Mouse (Mus musculus): ENCODE results near the gene Brd9. TPM values are rescaled to one million over a fixed set of nuclear protein-coding genes. Genes with fewer than 3 reads are reported as not detected.
"Not testable (repeated sequence)": the region's sequence is repeated elsewhere in the genome, so short reads cannot be mapped to it uniquely, and the experiment has no call there.

Brd9 gene
- polyA plus RNA-seq, 1 experiment: 40.7 TPM

GRCm38 (mm10) chr13:73976935-73977334 is 39.3 kb downstream of the Brd9 start:
- TF ChIP-seq POLR2A (IDR thresholded peaks at IDR 0.05; ENCODE audit: borderline replicate concordance, low read depth, low read length) (no peak), CTCF (IDR thresholded peaks at IDR 0.05; ENCODE audit: low read depth, low read length) (no peak)
- Histone ChIP-seq H3K27ac (ENCODE audit: insufficient read depth, low read depth, low read length) (no peak overlapping the region), H3K4me1 (ENCODE audit: control insufficient read depth, insufficient read depth, low read length) (no peaks in the 10 kb centered on the region), H3K4me3 (ENCODE audit: insufficient read depth, low read length) (no peak overlapping the region)

DNA sequence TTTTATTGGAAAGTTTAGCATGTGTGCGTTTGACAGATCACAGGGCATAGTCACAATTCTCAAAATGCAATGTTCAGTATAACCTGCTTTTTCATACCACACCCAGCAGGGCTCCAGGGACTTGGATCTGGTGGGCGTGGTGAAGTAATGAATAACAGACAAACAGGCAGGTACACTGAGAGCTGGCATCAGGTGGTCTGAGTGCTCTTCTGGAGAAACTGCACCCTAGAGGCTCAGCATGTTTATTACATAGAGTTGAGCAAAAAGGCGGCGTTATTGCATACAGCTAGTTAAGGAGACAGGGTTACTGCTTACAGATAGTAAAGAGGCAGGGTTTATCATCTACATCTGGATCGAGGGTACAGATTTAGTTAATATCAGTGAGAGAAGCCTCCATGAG is 52.7 kb downstream of the Brd9 start:
- TF ChIP-seq CTCF (IDR thresholded peaks at IDR 0.05; ENCODE audit: low read depth, low read length) (no peak), POLR2A (IDR thresholded peaks at IDR 0.05; ENCODE audit: borderline replicate concordance, low read depth, low read length) (no peak)
- Histone ChIP-seq H3K27ac (ENCODE audit: insufficient read depth, low read depth, low read length) (no peak overlapping the region), H3K4me1 (ENCODE audit: control insufficient read depth, insufficient read depth, low read length) (no peaks in the 10 kb centered on the region), H3K4me3 (ENCODE audit: insufficient read depth, low read length) (no peak overlapping the region)

- H3K27ac ChIP-seq (ENCODE audit: insufficient read depth, low read depth, low read length): no peak overlapping the region
These were observed 53.1 kb downstream of the Brd9 start for GRCm38 (mm10) chr13:73990761-73991160.

DNA sequence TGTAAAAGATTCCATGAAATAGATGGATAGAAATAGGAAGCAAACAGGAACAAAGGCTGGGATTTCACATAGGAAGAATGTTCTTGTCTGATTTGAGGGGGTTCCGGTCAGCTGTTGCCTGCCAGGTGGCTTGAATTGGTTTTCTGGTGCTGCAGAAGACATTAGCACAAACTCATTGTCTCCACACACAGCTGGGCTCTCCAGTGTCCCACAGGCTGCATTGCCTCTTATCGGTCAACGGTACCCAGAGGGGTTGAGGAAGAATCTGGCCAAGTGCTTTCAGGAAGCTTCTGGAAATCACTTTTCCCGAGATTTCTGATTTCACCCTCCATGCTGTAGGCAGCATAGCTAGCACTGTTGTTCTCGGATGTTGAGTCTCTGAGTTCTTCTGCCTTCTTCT is 53.7 kb downstream of the Brd9 start:
- Histone ChIP-seq H3K27ac (ENCODE audit: insufficient read depth, low read depth, low read length) (no peak overlapping the region), H3K4me1 (ENCODE audit: control insufficient read depth, insufficient read depth, low read length) (no peaks in the 10 kb centered on the region), H3K4me3 (ENCODE audit: insufficient read depth, low read length) (no peak overlapping the region)
- TF ChIP-seq POLR2A (IDR thresholded peaks at IDR 0.05; ENCODE audit: borderline replicate concordance, low read depth, low read length) (no peak), CTCF (IDR thresholded peaks at IDR 0.05; ENCODE audit: low read depth, low read length) (no peak)

More at GRCm38 (mm10) chr13:73990761-73991160, 53.1 kb downstream of the Brd9 start:
- H3K4me1 ChIP-seq (ENCODE audit: control insufficient read depth, insufficient read depth, low read length): no peaks in the 10 kb centered on the region
- TF ChIP-seq POLR2A (IDR thresholded peaks at IDR 0.05; ENCODE audit: borderline replicate concordance, low read depth, low read length) (no peak), CTCF (IDR thresholded peaks at IDR 0.05; ENCODE audit: low read depth, low read length) (no peak)
- H3K4me3 ChIP-seq (ENCODE audit: insufficient read depth, low read length): no peak overlapping the region

- no peak overlapping the region for H3K4me3 ChIP-seq (ENCODE audit: insufficient read depth, low read length)
- H3K4me1 ChIP-seq (ENCODE audit: control insufficient read depth, insufficient read depth, low read length): peaks cover 3% of the 10 kb centered on the region; the same call in 1 of the 2 replicates
- TF ChIP-seq POLR2A (IDR thresholded peaks at IDR 0.05; ENCODE audit: borderline replicate concordance, low read depth, low read length) (no peak), CTCF (IDR thresholded peaks at IDR 0.05; ENCODE audit: low read depth, low read length) (no peak)
- H3K27ac ChIP-seq (ENCODE audit: insufficient read depth, low read depth, low read length): no peak overlapping the region
These were observed 58.8 kb downstream of the Brd9 start for GRCm38 (mm10) chr13:73996456-73996855.

- H3K27ac ChIP-seq (ENCODE audit: insufficient read depth, low read depth, low read length): no peak overlapping the region
- peaks cover 6% of the 10 kb centered on the region; the same call in 1 of the 2 replicates for H3K4me1 ChIP-seq (ENCODE audit: control insufficient read depth, insufficient read depth, low read length)
- TF ChIP-seq CTCF (IDR thresholded peaks at IDR 0.05; ENCODE audit: low read depth, low read length) (no peak), POLR2A (IDR thresholded peaks at IDR 0.05; ENCODE audit: borderline replicate concordance, low read depth, low read length) (no peak)
- H3K4me3 ChIP-seq (ENCODE audit: insufficient read depth, low read length): no peak overlapping the region
These were observed 62.9 kb downstream of the Brd9 start for GRCm38 (mm10) chr13:74000519-74000918.

GRCm38 (mm10) chr13:74000961-74001360 is 63.4 kb downstream of the Brd9 start:
- H3K4me3 ChIP-seq (ENCODE audit: insufficient read depth, low read length): no peak overlapping the region
- H3K4me1 ChIP-seq (ENCODE audit: control insufficient read depth, insufficient read depth, low read length): peaks cover 6% of the 10 kb centered on the region; the same call in 1 of the 2 replicates
- no peak overlapping the region for H3K27ac ChIP-seq (ENCODE audit: insufficient read depth, low read depth, low read length)
- TF ChIP-seq CTCF (IDR thresholded peaks at IDR 0.05; ENCODE audit: low read depth, low read length) (no peak), POLR2A (IDR thresholded peaks at IDR 0.05; ENCODE audit: borderline replicate concordance, low read depth, low read length) (no peak)

DNA sequence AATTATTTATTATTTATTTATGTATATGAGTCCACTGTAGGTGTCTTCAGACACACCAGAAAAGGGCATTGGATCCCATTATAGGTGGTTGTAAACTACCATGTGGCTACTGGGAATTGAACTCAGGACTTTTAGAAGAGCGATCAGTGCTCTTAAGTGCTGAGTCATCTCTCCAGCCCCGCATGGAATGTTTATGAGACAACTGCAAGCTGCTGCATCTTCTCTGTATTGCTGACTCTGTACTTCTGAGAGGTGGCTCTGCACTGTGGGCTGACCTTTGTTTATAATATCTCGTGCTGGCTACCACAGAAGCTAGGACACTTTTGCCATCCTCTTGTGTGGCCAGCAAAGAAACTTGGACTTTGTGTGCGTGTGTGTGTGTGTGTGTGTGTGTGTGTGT is 63.9 kb downstream of the Brd9 start:
- no peak overlapping the region for H3K4me3 ChIP-seq (ENCODE audit: insufficient read depth, low read length)

DNA sequence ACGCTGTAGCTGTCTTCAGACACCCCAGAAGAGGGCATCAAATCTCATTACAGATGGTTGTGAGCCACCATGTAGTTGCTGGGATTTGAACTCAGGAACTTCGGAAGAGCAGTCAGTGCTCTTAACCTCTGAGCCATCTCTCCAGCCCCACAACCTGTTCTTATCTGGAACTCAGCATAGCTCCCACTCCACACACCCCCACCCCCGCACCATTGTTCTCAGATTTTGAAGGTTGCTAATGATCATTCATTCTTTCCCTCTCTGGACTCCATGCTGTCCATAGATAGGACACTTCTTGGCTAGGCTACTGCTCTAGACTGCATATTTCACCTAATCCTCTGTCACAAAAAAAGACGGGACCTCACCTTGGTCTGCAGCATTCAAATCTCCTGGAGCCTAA is 69.3 kb downstream of the Brd9 start:
- not testable (repeated sequence) for H3K27ac ChIP-seq (ENCODE audit: insufficient read depth, low read depth, low read length); H3K4me3 ChIP-seq (ENCODE audit: insufficient read depth, low read length); H3K4me1 ChIP-seq (ENCODE audit: control insufficient read depth, insufficient read depth, low read length)

More for the DNA sequence above, 63.9 kb downstream of the Brd9 start:
- Histone ChIP-seq H3K4me1 (ENCODE audit: control insufficient read depth, insufficient read depth, low read length) (peaks cover 6% of the 10 kb centered on the region; the same call in 1 of the 2 replicates), H3K27ac (ENCODE audit: insufficient read depth, low read depth, low read length) (no peak overlapping the region)
- TF ChIP-seq CTCF (IDR thresholded peaks at IDR 0.05; ENCODE audit: low read depth, low read length): no peak
- TF ChIP-seq POLR2A (IDR thresholded peaks at IDR 0.05; ENCODE audit: borderline replicate concordance, low read depth, low read length): no peak

- not testable (repeated sequence) for H3K4me3 ChIP-seq (ENCODE audit: insufficient read depth, low read length); H3K4me1 ChIP-seq (ENCODE audit: control insufficient read depth, insufficient read depth, low read length); H3K27ac ChIP-seq (ENCODE audit: insufficient read depth, low read depth, low read length)
These were observed 70.6 kb downstream of the Brd9 start for GRCm38 (mm10) chr13:74008216-74008615.

Data from bone marrow macrophage, adult 2 months (primary cell).